Mouse (Mus musculus) testis, adult 2 months (tissue): ENCODE measurements around the gene Iqcb1.

Experiments used
- CTCF ChIP-seq: fragments of 200-500 bp; IDR thresholded peaks from 2 replicates; pipeline ENCODE4 v1.5.1; 2012; ENCODE audit warnings: low read depth, mild to moderate bottlenecking, inconsistent platforms, low read length, moderate library complexity; ENCODE audit not compliant: control insufficient read depth, insufficient read depth, insufficient replicate concordance
- POLR2A ChIP-seq: fragments of 200-500 bp; IDR thresholded peaks from 2 replicates; pipeline ENCODE4 v1.6.1; 2012; ENCODE audit warnings: low read depth, mild to moderate bottlenecking, inconsistent platforms, low read length, moderate library complexity; ENCODE audit not compliant: control insufficient read depth

- TF ChIP-seq POLR2A (no peak), CTCF (no peak)
Measured at GRCm38 (mm10) chr16:36784146-36784545, 44.0 kb upstream of the Iqcb1 start.
